Mouse (Mus musculus) intestine, embryonic 16.5 days (tissue): ENCODE measurements at regions not wholly inside any gene's neighbourhood (a gene's known extent, or its start where the extent isn't known, plus 50 kb on each side); places are given as distances from the start of the nearest gene placed in this dataset.

Source experiments
- ATAC-seq: fragments of 200-750 bp; cut with Nextera tagmentation; 2 replicates; pipeline ENCODE4 v1.8.0; 2017; ENCODE audit warnings: moderate TSS enrichment, moderate library complexity
- H3K27ac ChIP-seq: fragments of 300-500 bp; sonication (generic); 2 replicates; pipeline ENCODE4 v1.5.1; 2014; ENCODE audit warnings: mild to moderate bottlenecking, low read length
- H3K27me3 ChIP-seq: fragments of 300-500 bp; sonication (generic); replicated peaks from 2 replicates; pipeline ENCODE4 v1.6.1; 2014; ENCODE audit warnings: low read length, control low read depth, mixed read lengths; ENCODE audit not compliant: control insufficient read depth, insufficient read depth
- H3K36me3 ChIP-seq: fragments of 300-500 bp; sonication (generic); 2 replicates; pipeline ENCODE4 v1.6.1; 2014; ENCODE audit warnings: low read length, control low read depth; ENCODE audit not compliant: control insufficient read depth, insufficient read depth
- H3K4me1 ChIP-seq: fragments of 300-500 bp; sonication (generic); 2 replicates; pipeline ENCODE4 v1.6.1; 2014; ENCODE audit warnings: low read length, control low read depth, mixed read lengths; ENCODE audit not compliant: control insufficient read depth, insufficient read depth
- H3K4me2 ChIP-seq: fragments of 300-500 bp; sonication (generic); 2 replicates; pipeline ENCODE4 v1.6.1; 2014; ENCODE audit warnings: low read depth, low read length, control low read depth
- H3K4me3 ChIP-seq: fragments of 300-500 bp; sonication (generic); 2 replicates; pipeline ENCODE4 v1.5.1; 2014; ENCODE audit warnings: mild to moderate bottlenecking, low read length
- H3K9ac ChIP-seq: fragments of 300-500 bp; sonication (generic); 2 replicates; pipeline ENCODE4 v1.6.1; 2014; ENCODE audit warnings: low read depth, low read length
- H3K9me3 ChIP-seq: fragments of 300-500 bp; sonication (generic); 2 replicates; pipeline ENCODE4 v1.6.1; 2016; ENCODE audit warnings: low read length, control low read depth; ENCODE audit not compliant: control insufficient read depth
- WGBS: fragments of 180-500 bp; shearing (Covaris S2); extraction: QIAGEN DNeasy Blood & Tissue Kit; methylation state at CpG from one replicate; pipeline ENCODE4 v1.1.7; 2014; 5-methylcytosine and 5-hydroxymethylcytosine counted together

GRCm38 (mm10) chr3:18743474-18743873, 795.3 kb downstream of the Cypt12 start:
- ATAC-seq: no peak
- H3K4me1 ChIP-seq: no peaks in the 10 kb centered on the region
- H3K27me3 ChIP-seq: no peaks in the 10 kb centered on the region
- no peaks in the 10 kb centered on the region for H3K36me3 ChIP-seq
- no peak overlapping the region for H3K4me3 ChIP-seq
- H3K9ac ChIP-seq: no peak overlapping the region
- no peaks in the 10 kb centered on the region for H3K9me3 ChIP-seq
- H3K27ac ChIP-seq: no peak overlapping the region
- H3K4me2 ChIP-seq: no peak overlapping the region
- WGBS: 72% methylated on average over 2 of the region's 2 CpGs

GRCm38 (mm10) chr3:18744216-18744615, 796.0 kb downstream of the Cypt12 start:
- Histone ChIP-seq H3K4me1 (no peaks in the 10 kb centered on the region), H3K9me3 (no peaks in the 10 kb centered on the region), H3K27ac (no peak overlapping the region), H3K9ac (no peak overlapping the region), H3K27me3 (no peaks in the 10 kb centered on the region), H3K4me2 (no peak overlapping the region), H3K36me3 (no peaks in the 10 kb centered on the region), H3K4me3 (no peak overlapping the region)
- WGBS: 78% methylated on average over 3 of the region's 3 CpGs
- ATAC-seq: no peak

- no peak overlapping the region for H3K9ac ChIP-seq
- no peaks in the 10 kb centered on the region for H3K27me3 ChIP-seq
- no peak overlapping the region for H3K4me2 ChIP-seq
- H3K4me1 ChIP-seq: no peaks in the 10 kb centered on the region
- no peaks in the 10 kb centered on the region for H3K36me3 ChIP-seq
- H3K27ac ChIP-seq: no peak overlapping the region
- no peak overlapping the region for H3K4me3 ChIP-seq
- ATAC-seq: no peak
- H3K9me3 ChIP-seq: no peaks in the 10 kb centered on the region
Measured at GRCm38 (mm10) chr3:18746206-18746605, 798.0 kb downstream of the Cypt12 start.

- H3K9ac ChIP-seq: no peak overlapping the region
- H3K27me3 ChIP-seq: no peaks in the 10 kb centered on the region
- no peak for ATAC-seq
- H3K27ac ChIP-seq: no peak overlapping the region
- H3K4me2 ChIP-seq: no peak overlapping the region
- no peaks in the 10 kb centered on the region for H3K9me3 ChIP-seq
- H3K4me1 ChIP-seq: no peaks in the 10 kb centered on the region
- no peaks in the 10 kb centered on the region for H3K36me3 ChIP-seq
- H3K4me3 ChIP-seq: no peak overlapping the region
- 52% methylated on average over 2 of the region's 2 CpGs for WGBS
Measured at GRCm38 (mm10) chr3:18746898-18747297, 798.7 kb downstream of the Cypt12 start.

GRCm38 (mm10) chr3:18751660-18752259, 803.5 kb downstream of the Cypt12 start:
- H3K9ac ChIP-seq: no peak overlapping the region
- ATAC-seq: no peak
- H3K9me3 ChIP-seq: no peaks in the 10 kb centered on the region
- H3K4me1 ChIP-seq: no peaks in the 10 kb centered on the region
- H3K27ac ChIP-seq: no peak overlapping the region
- H3K4me3 ChIP-seq: no peak overlapping the region
- no peaks in the 10 kb centered on the region for H3K27me3 ChIP-seq
- no peak overlapping the region for H3K4me2 ChIP-seq
- H3K36me3 ChIP-seq: no peaks in the 10 kb centered on the region
- 85% methylated on average over 6 of the region's 6 CpGs for WGBS

GRCm38 (mm10) chr3:18764301-18765078, 816.3 kb downstream of the Cypt12 start:
- no peak overlapping the region for H3K4me3 ChIP-seq
- H3K4me1 ChIP-seq: no peaks in the 10 kb centered on the region
- H3K9ac ChIP-seq: no peak overlapping the region
- WGBS: 88% methylated on average over 3 of the region's 3 CpGs
- H3K27me3 ChIP-seq: no peaks in the 10 kb centered on the region
- H3K36me3 ChIP-seq: no peaks in the 10 kb centered on the region
- no peaks in the 10 kb centered on the region for H3K9me3 ChIP-seq
- no peak overlapping the region for H3K4me2 ChIP-seq
- ATAC-seq: no peak
- H3K27ac ChIP-seq: no peak overlapping the region

GRCm38 (mm10) chr3:18778481-18778880, 830.3 kb downstream of the Cypt12 start:
- Histone ChIP-seq H3K4me2 (no peak overlapping the region), H3K27ac (no peak overlapping the region), H3K4me1 (no peaks in the 10 kb centered on the region), H3K36me3 (no peaks in the 10 kb centered on the region), H3K27me3 (no peaks in the 10 kb centered on the region), H3K4me3 (no peak overlapping the region), H3K9me3 (no peaks in the 10 kb centered on the region), H3K9ac (no peak overlapping the region)
- WGBS: 47% methylated on average over 1 of the region's 1 CpGs
- no peak for ATAC-seq

- H3K4me3 ChIP-seq: no peak overlapping the region
- no peak overlapping the region for H3K27ac ChIP-seq
- no peaks in the 10 kb centered on the region for H3K9me3 ChIP-seq
- H3K36me3 ChIP-seq: no peaks in the 10 kb centered on the region
- WGBS: 53% methylated on average over 8 of the region's 8 CpGs
- no peak for ATAC-seq
- H3K9ac ChIP-seq: no peak overlapping the region
- no peak overlapping the region for H3K4me2 ChIP-seq
- no peaks in the 10 kb centered on the region for H3K27me3 ChIP-seq
- no peaks in the 10 kb centered on the region for H3K4me1 ChIP-seq
Measured at GRCm38 (mm10) chr3:18787531-18788176, 839.4 kb downstream of the Cypt12 start.

GRCm38 (mm10) chr3:18802794-18803193, 825.7 kb downstream of the 1700064H15Rik start:
- no peak overlapping the region for H3K9ac ChIP-seq
- no peak overlapping the region for H3K4me3 ChIP-seq
- no peaks in the 10 kb centered on the region for H3K9me3 ChIP-seq
- no peak overlapping the region for H3K27ac ChIP-seq
- no peaks in the 10 kb centered on the region for H3K36me3 ChIP-seq
- no peaks in the 10 kb centered on the region for H3K4me1 ChIP-seq
- no peak for ATAC-seq
- WGBS: 73% methylated on average over 3 of the region's 3 CpGs
- H3K4me2 ChIP-seq: no peak overlapping the region
- H3K27me3 ChIP-seq: no peaks in the 10 kb centered on the region
